Mouse (Mus musculus) limb, embryonic 10.5 days (tissue): ENCODE results near the gene Terb1. TPM values are rescaled to one million over a fixed set of nuclear protein-coding genes. Genes with fewer than 3 reads are reported as not detected.

Experiments
- DNase-seq: peaks from one replicate; pipeline ENCODE4 v3.0.0-alpha.2; 2017; ENCODE audit warnings: low spot score
- H3K27ac ChIP-seq: fragments of 300-500 bp; sonication (generic); 2 replicates; pipeline ENCODE4 v1.5.1; 2016; ENCODE audit warnings: mild to moderate bottlenecking
- H3K27me3 ChIP-seq: fragments of 300-500 bp; sonication (generic); 2 replicates; pipeline ENCODE4 v1.6.1; 2016; ENCODE audit warnings: low read depth, mild to moderate bottlenecking; ENCODE audit not compliant: poor library complexity, severe bottlenecking
- H3K36me3 ChIP-seq: fragments of 300-500 bp; sonication (generic); 2 replicates; pipeline ENCODE4 v1.6.1; 2016; ENCODE audit warnings: mild to moderate bottlenecking, moderate library complexity
- H3K4me1 ChIP-seq: fragments of 300-500 bp; sonication (generic); 2 replicates; pipeline ENCODE4 v1.6.1; 2016
- H3K4me3 ChIP-seq: fragments of 300-500 bp; sonication (generic); 2 replicates; pipeline ENCODE4 v1.5.1; 2016; ENCODE audit warnings: mild to moderate bottlenecking, moderate library complexity
- H3K9me3 ChIP-seq: fragments of 300-500 bp; sonication (generic); replicated peaks from 2 replicates; pipeline ENCODE4 v1.6.1; 2016; ENCODE audit warnings: mild to moderate bottlenecking
- WGBS: fragments of 180-500 bp; shearing (Covaris S2); methylation state at CpG from one replicate; pipeline ENCODE4 v1.1.7; 2016; 5-methylcytosine and 5-hydroxymethylcytosine counted together
- polyA plus RNA-seq: library from polyadenylated mRNA; unstranded; fragments of >200 nt; fragmentation: Nextera tagmentation; extraction: Ambion mirVana; gene quantifications from 2 replicates; pipeline ENCODE4 v1.2.1, GENCODE M21; 2016

The Terb1 gene
- polyA plus RNA-seq, 1 experiment from 2014 or later = 0.21 TPM

DNA sequence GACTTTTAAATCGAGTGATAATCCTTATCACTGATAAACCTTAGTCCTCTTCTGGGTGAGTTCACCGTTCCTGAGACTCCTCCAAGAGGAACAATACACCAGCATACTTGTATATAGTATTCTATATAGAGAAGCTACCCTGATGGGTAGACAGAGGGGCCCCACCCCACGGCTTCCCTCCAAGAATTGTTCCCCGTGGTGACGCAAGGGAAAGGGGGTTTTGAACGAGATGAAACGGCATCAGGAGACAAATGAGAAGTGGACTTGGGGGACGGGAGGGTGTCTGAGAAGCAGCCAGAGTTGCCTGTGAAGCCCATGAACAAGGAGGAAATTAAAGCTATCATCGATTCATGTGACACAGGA, 25.1 kb upstream of the Terb1 start:
- H3K27me3 ChIP-seq = peaks cover 29% of the 10 kb centered on the region
- H3K9me3 ChIP-seq = no peaks in the 10 kb centered on the region
- 12% methylated on average over 9 of the region's 9 CpGs for WGBS
- peak overlapping the region; percentile 95 for H3K4me3 ChIP-seq
- H3K27ac ChIP-seq = peak overlapping the region; percentile 96
- peaks cover 27% of the 10 kb centered on the region for H3K4me1 ChIP-seq
- peaks cover 15% of the 10 kb centered on the region for H3K36me3 ChIP-seq
- DNase-seq = no peak

DNA sequence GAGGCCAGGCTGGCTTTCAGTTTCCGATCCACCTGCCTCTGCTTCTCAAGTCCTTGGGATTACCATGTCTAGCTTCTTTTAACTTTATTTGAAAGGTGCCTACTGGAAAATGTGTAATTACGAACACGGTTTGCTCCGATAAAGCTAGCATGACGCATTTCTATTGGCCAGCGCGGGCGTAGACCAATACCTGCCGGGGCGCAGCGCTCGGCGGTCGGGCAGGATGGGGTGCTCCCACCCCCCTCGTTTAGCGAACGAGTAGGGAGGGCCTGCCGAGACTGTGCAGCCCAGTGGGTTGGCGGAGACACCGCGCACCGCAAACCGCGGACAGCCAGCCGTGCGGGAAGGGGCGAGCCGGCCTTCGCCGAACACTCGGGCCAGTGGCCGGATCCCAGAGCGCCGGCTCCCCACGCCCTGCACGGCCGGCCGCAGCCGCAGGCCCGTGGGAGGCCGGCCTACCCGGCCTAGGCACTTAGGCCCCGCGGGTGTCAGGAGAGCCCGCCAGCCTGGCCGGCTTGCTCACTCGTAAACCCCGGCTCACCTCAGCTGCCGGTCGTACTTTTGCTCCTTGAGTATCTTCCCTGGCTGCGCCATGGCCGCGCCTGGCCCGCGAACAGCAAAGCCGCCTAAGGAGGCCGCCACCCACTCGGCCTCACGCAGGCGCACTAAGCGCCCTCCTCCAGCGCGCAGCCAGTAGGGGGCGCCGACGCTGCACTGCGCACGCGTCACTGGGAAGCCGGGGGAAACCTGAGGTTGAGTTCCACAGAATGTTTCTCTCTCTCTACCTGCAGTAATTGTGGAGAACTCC, 24.5 kb upstream of the Terb1 start, which contains the start of the genes Nae1 and Car7:
Nae1 (minus strand) TSS at position 667 of the 808 bp plus-strand sequence.
Car7 (plus strand) TSS at position 719 of the 808 bp plus-strand sequence.
- Histone ChIP-seq H3K27ac (peak within 1 kb of the TSS; percentile 96), H3K27me3 (peaks cover 23% of the 10 kb centered on the region), H3K36me3 (peaks cover 21% of the 10 kb centered on the region), H3K9me3 (no peaks in the 10 kb centered on the region), H3K4me1 (peaks cover 27% of the 10 kb centered on the region), H3K4me3 (peak within 1 kb of the TSS; percentile 95)
- peak; percentile 98 for DNase-seq
- under 1% methylated on average over 70 of the region's 70 CpGs for WGBS

DNA sequence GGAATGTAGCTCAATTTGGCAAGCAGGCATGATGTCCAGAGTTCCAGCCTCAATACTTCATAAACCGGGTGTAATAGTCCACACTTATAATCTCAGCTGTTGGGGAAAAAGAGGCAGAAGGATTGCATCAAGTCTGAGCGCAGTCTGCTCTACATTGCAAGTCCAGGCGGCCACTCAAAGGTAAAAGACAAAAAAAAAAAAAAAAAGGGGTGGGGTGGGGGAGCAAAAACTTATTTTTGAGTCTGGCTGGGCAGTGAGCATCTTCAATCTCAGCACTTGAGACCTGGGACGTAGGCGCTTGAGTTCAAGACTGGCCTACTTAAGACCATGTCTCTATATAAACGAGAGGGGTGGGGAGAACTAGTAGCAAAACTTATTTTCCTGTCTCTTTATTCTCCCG, 23.8 kb upstream of the Terb1 start:
- Histone ChIP-seq H3K36me3 (peaks cover 24% of the 10 kb centered on the region), H3K9me3 (no peaks in the 10 kb centered on the region), H3K27me3 (peaks cover 17% of the 10 kb centered on the region), H3K4me3 (peak overlapping the region; percentile 95), H3K4me1 (peaks cover 23% of the 10 kb centered on the region), H3K27ac (peak overlapping the region; percentile 96; the same call in 1 of the 2 replicates)
- no peak for DNase-seq
- WGBS = 31% methylated on average over 7 of the region's 7 CpGs

DNA sequence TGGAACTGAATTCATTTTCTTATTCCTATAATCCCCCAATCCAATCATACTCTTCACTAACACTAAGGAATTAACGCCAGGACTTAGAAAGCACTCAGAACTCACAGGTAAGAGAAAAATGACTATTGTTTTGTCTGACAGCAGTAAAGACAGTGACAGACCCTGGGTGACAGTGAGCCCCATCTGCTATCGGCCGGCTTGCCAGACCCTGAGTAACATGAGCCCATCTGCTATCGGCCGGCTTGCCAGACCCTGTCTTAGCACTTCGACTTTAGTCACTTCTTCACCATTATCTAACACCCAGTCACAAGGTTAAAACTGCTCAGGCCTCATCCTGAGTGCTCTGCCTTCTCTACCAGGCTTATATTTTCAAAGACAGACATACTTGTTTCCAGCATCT, 20.0 kb upstream of the Terb1 start:
- Histone ChIP-seq H3K36me3 (peaks cover 61% of the 10 kb centered on the region), H3K27me3 (no peaks in the 10 kb centered on the region), H3K4me1 (peaks cover 13% of the 10 kb centered on the region), H3K9me3 (no peaks in the 10 kb centered on the region), H3K27ac (no peak overlapping the region), H3K4me3 (no peak overlapping the region)
- 90% methylated on average over 6 of the region's 6 CpGs for WGBS
- DNase-seq = no peak

DNA sequence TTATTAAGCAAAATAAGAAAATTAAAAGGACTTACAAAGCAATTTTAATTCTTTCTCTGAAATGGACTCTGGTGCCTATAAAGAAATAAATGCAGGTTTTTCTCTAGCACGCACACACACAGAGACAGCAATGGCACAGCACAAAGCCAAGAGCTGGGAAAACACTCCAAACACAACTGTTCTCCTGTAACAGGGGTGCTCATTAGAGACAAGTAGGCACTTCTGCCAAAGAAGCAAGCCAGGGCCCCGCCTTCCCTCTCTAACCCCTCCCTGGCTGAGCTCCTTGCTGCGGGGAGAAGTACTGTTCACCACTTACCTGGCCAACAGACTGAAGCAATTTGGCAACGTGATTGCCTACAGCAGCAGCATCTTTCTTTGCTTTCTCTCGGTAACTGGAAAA, 8.2 kb upstream of the Terb1 start:
- no peaks in the 10 kb centered on the region for H3K4me1 ChIP-seq
- H3K27ac ChIP-seq = no peak overlapping the region
- H3K9me3 ChIP-seq = no peaks in the 10 kb centered on the region
- no peak for DNase-seq
- no peaks in the 10 kb centered on the region for H3K27me3 ChIP-seq
- no peak overlapping the region for H3K4me3 ChIP-seq
- H3K36me3 ChIP-seq = peaks cover 85% of the 10 kb centered on the region
- WGBS = 82% methylated on average over 5 of the region's 5 CpGs

DNA sequence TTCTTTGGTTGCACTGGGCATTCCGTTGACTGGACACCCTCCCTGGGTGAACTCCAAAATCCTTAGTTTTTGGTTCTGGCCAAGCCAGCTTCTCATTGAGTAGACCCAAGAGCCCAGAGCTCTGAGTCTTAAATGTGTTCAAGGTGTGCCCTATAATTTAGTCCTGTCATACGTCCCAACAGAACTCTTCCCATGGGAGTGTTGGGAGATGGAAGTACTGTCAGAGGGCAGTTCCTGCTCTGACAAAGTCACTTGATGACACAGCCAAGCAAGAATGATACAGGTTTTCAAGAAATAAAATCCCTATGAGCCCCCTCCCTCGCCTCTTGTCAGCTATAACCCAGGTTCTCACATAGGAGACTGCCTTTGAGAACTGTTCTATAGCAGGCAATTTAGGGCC, 424 bp upstream of the Terb1 start:
- Histone ChIP-seq H3K27me3 (no peaks in the 10 kb centered on the region), H3K4me1 (peaks cover 13% of the 10 kb centered on the region), H3K9me3 (no peaks in the 10 kb centered on the region), H3K36me3 (peaks cover 29% of the 10 kb centered on the region), H3K4me3 (peak overlapping the region; percentile 72; the same call in 1 of the 2 replicates), H3K27ac (no peak overlapping the region)
- WGBS = 82% methylated on average over 3 of the region's 3 CpGs
- DNase-seq = no peak

DNA sequence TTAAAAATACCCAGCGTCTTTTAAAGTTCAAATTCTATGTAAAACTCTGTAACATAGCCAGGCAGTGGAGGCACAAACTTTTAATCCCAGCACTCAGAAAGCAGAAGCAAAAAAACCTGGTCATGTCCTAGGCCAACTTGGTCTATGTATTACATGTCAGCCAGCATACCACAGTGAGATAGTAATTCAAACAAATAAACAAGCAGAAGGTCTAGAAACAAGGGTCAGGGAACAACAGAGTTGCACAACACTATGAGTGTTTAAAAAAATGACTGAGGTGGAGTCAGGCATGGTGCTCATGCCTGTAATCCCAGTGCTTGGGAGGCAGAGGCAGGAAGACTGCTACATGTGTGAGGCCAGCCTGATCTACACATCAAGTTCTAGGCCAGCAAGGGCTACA, 30.6 kb downstream of the Terb1 start:
- no peaks in the 10 kb centered on the region for H3K4me1 ChIP-seq
- 56% methylated on average over 1 of the region's 1 CpGs for WGBS
- H3K36me3 ChIP-seq = no peaks in the 10 kb centered on the region
- no peaks in the 10 kb centered on the region for H3K27me3 ChIP-seq
- DNase-seq = no peak
- H3K27ac ChIP-seq = no peak overlapping the region
- no peaks in the 10 kb centered on the region for H3K9me3 ChIP-seq
- H3K4me3 ChIP-seq = no peak overlapping the region

DNA sequence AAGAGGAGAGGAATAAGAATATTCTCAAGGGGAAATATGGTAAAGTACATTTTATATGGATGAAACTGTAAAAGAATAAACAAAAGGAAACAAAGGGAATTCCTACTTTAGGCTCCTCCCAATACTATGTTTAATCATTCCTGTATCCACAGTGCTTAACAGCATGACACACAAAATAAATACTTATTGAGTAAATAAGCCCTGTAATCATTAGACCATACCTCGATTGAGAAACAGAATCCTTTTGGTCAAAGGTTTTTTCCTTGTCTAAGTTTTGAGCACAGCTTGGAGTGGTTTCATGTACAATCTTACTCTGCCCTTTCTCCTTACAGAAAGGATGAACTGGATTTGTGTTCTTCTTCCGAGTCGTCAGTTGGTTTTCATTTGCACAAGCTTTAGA, 37.2 kb downstream of the Terb1 start:
- Histone ChIP-seq H3K27ac (no peak overlapping the region), H3K9me3 (no peaks in the 10 kb centered on the region), H3K27me3 (no peaks in the 10 kb centered on the region), H3K4me1 (no peaks in the 10 kb centered on the region), H3K4me3 (no peak overlapping the region), H3K36me3 (no peaks in the 10 kb centered on the region)
- 80% methylated on average over 3 of the region's 3 CpGs for WGBS
- DNase-seq = no peak

DNA sequence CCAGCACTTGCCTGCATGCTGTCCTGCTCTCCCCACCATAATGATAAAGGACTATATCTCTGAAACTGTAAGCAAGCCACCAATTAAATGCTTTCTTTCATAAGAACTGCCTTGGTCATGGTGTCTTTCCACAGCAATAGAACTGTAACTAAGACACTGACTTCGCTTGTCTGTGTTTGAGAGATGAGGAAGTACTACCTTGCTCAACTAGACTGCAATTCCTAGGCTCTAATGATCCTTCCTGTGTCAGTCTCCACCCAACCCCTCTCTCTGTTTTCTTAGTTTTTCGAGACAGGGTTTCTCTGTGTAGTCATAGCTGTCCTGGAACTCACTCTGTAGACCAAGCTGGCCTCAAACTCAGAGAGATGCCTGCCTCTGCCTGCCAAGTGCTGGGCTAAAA, 42.2 kb downstream of the Terb1 start:
- 76% methylated on average over 2 of the region's 2 CpGs for WGBS
- no peaks in the 10 kb centered on the region for H3K9me3 ChIP-seq
- H3K27me3 ChIP-seq = no peaks in the 10 kb centered on the region
- no peak for DNase-seq
- no peaks in the 10 kb centered on the region for H3K36me3 ChIP-seq
- no peak overlapping the region for H3K27ac ChIP-seq
- H3K4me3 ChIP-seq = no peak overlapping the region
- no peaks in the 10 kb centered on the region for H3K4me1 ChIP-seq

DNA sequence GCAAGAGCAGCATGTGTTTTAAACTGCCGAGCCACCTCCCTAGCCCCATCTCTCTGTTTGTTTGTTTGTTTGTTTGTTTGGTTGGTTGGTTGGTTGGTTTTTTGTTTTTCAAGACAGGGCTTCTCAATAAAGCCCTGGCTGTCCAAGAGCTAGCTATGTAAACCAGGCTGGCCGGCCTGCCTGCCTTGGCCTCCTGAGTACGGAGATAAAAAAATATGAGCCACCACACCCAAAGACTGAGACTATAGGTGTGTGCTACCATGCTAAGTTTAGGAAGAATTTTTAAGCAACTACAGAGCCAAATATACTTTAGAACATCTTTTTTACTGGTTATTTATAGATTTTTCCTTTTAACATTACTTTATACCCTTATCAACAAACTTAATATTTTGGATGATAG, 57.5 kb downstream of the Terb1 start:
- Histone ChIP-seq H3K4me1 (no peaks in the 10 kb centered on the region), H3K27me3 (no peaks in the 10 kb centered on the region), H3K4me3 (no peak overlapping the region), H3K9me3 (no peaks in the 10 kb centered on the region), H3K36me3 (no peaks in the 10 kb centered on the region), H3K27ac (no peak overlapping the region)
- WGBS = 89% methylated on average over 3 of the region's 3 CpGs
- no peak for DNase-seq

DNA sequence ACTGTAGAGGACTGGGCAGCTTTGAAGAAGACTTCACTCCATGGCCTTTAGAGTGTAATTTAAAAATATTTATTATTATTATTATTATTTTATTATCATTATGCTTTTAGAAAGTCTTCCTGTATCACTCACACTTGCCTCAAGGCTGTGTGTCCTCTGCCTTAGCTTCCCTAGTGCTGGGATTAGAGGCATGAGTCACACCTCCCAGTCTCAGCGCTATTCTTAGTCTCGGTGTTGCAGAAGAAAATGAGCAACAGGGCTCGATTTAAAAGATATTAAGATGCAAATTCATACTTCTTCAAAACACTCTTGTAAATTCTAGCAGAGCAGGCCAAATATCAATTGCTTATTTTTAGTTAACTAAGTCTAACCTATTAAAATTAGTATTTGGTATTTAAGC, 60.9 kb downstream of the Terb1 start:
- no peaks in the 10 kb centered on the region for H3K9me3 ChIP-seq

DNA sequence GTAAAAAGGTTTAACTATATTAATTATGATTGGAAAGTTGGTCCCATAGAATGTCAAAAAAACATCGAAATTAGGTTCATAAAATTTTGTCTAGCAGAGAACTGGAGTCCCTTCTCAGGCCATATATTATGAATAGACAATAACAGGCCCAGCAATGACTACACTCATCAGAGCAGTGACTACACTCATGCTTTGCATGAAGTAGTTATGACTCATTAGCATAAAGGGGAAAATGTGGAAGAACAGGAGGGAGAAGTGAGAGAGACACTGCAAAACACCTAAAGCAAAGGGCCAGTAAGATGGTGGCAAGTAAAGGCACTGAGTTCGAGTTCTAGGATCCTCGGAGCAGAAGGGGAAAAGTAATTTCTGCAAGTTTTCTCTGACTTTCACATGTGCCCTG, 63.7 kb downstream of the Terb1 start:
- Histone ChIP-seq H3K36me3 (peaks cover 2% of the 10 kb centered on the region; the same call in 1 of the 2 replicates), H3K27me3 (no peaks in the 10 kb centered on the region), H3K4me3 (no peak overlapping the region), H3K27ac (no peak overlapping the region), H3K4me1 (peaks cover 11% of the 10 kb centered on the region), H3K9me3 (no peaks in the 10 kb centered on the region)
- WGBS = 86% methylated on average over 3 of the region's 3 CpGs
- DNase-seq = no peak

More for the DNA sequence above, 60.9 kb downstream of the Terb1 start:
- whole genome bisulfite sequencing = 78% methylated on average over 3 of the region's 3 CpGs
- Histone ChIP-seq H3K4me3 (no peak overlapping the region), H3K4me1 (no peaks in the 10 kb centered on the region), H3K27ac (no peak overlapping the region), H3K36me3 (no peaks in the 10 kb centered on the region), H3K27me3 (no peaks in the 10 kb centered on the region)
- no peak for DNase-seq

DNA sequence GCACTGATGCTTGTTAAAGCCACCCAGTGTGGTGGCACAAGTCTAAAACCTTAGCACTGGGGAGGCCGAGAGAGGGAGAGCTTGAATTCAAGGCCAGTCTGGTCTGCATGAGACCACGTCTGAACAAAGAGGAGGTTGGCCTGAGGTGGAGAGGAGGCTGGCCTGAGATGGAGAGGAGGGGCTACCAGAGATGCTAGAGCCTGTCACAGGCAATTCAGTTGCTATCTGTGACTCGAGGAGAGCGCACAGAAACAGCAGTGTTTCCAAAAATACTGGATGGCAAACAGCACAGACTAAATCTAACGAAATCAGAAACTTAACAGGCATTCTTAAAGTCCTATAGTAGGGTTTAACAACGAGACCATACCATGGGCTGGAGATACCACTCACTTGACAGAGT, 64.5 kb downstream of the Terb1 start:
- Histone ChIP-seq H3K27me3 (no peaks in the 10 kb centered on the region), H3K36me3 (peaks cover 9% of the 10 kb centered on the region), H3K9me3 (no peaks in the 10 kb centered on the region), H3K27ac (no peak overlapping the region), H3K4me1 (peaks cover 12% of the 10 kb centered on the region), H3K4me3 (no peak overlapping the region)
- DNase-seq = no peak
- WGBS = 59% methylated on average over 6 of the region's 6 CpGs
